Mouse (Mus musculus) ovary, adult 18-20 months (tissue): ENCODE results near the gene Baiap2l1.
"Not testable (repeated sequence)": the region's sequence is repeated elsewhere in the genome, so short reads cannot be mapped to it uniquely, and the experiment has no call there.

ENCODE experiments used
- DNase-seq: peaks from one replicate; pipeline ENCODE4 v3.0.0; 2022; ENCODE audit warnings: low spot score, mixed read lengths

The Baiap2l1 gene

GRCm38 (mm10) chr5:144351185-144351584, 6.7 kb downstream of the Baiap2l1 start:
- no peak for DNase-seq

- DNase-seq, result no peak
These were observed 13.3 kb downstream of the Baiap2l1 start for GRCm38 (mm10) chr5:144344592-144344991.

GRCm38 (mm10) chr5:144341085-144341484, 16.8 kb downstream of the Baiap2l1 start:
- DNase-seq, result no peak

DNA sequence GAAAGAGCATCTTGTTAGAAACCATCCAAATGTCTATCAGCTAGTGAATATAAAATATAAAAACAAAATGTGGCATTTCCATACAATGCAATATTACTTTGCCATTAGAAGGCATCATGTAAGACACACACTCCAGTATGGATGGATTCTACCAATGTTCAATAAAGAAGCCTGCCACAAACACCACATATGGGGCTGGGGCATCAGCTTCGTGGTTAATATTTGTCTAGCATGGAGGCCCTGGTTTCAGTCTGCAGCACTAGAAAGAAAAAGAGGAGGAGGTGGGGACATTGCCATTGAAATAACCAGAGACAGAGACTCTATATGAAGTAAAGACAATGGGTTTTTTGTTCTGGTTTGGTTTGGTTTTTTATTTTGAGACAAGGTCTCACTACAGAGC, 19.1 kb downstream of the Baiap2l1 start:
- DNase-seq, result no peak

DNA sequence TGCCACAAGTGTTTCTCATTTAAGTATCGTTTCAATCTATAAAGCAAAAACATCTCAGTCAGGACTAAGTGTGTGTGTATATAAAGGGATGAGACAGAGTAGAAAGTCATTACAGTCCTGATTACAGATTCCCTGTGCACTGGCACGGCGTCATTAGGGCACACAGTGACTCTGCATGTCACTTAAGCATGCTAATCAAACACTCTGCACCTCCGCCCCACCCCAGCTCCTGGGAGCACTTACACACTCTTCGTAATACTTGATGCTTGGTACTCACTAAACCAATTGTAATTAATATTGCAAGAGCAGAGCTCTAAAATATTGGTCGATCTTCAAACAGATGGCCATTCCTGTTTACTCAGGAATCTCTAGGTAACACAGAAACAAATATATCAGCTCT, 22.6 kb downstream of the Baiap2l1 start:
- not testable (repeated sequence) for DNase-seq

DNA sequence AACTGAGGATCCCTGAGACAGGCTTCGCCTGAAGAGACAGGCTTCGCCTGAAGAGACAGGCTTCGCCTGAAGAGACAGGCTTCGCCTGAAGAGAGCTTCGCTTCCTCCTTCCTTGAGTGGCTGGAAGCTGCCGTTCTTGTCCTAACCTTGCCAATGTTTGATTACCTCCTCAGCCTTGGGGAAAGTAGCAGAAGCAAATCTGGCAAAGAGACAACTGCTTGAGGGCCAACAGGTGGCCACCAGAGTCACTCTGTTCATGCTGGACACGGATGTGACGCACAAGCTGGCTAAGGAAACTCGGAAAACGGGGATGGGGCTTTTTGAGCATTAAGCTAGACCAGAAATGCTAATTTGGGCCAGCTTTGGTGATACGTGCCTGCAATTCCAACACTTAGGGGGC, 23.9 kb downstream of the Baiap2l1 start:
- DNase-seq, result no peak

DNA sequence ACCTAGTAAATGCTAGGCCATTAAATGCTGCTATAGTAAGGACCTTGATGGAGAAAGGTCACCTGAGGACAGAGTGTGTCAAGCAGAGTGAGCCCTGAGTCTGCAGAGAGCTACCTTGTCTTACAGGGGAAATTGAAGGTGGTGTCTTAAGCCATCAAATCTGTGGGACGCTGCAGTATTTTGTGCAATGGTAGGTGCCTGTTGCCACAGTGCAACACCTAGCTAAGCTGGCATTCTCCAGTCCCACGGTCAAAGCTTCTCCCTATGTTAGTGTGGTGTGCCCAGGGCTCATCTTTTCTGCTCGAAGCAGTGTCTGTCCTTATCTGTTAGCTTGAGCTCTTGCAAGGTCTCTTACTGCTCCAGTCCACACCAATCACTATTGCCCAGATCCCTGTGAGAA, 35.2 kb downstream of the Baiap2l1 start:
- DNase-seq, result no peak

DNA sequence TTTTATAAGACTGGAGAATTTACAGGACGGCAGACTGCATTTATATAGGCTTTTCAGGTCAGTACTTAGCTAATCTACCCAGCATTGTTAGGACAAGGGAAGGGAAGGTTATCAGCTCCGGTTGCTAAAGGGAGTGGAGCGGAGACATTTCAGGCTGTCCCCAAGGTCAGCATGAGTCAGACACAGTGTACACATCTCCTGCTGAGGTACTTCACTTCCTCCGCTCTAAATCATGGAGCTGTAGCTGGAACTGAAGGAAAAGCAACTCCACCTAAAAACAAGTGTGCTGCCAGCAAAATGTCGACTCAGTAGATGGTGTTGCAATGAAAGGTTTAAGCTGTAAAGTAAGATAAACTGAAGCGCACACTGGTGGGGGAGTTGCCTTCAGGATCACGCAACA, 36.2 kb downstream of the Baiap2l1 start:
- DNase-seq, result peak; percentile 46

DNA sequence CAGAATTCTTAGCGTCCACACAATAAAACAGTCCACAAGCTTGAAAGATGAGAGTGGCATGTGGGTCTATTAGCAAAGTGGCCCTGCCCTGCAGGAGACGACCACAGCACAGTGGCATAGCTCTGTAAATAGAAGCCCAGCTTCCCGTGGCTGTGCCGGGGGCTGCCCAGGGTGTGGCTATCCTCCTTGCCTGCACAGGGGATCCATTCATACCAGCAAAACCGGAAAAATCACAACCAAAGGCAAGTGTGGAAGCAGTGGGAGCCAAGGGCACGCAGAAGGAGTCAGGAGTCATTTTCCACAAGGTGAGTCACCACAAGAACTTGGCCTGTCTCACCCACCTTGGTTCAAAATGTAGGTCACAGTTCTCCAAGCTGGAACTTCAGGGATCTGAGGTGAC, 39.6 kb downstream of the Baiap2l1 start:
- DNase-seq, result no peak

DNA sequence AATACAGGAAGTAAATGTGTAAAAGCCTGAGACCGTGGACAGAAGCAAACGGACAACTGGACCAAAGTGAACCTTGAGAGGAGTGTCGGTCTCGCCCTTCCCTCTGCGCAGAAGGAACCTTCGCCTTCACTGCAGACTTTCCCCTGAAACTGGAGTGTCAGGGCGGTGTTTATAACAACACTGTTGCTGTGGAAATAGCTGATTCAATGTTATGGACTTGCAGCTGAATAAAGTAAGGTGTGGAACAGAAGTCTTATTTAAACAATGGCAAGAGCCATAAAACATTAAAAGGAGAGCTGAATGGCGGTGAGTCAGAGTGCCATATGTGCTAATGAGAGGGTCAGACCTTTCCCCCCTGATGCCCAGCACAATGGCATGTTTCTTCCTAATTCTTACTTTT, 40.5 kb downstream of the Baiap2l1 start:
- DNase-seq, result no peak

DNA sequence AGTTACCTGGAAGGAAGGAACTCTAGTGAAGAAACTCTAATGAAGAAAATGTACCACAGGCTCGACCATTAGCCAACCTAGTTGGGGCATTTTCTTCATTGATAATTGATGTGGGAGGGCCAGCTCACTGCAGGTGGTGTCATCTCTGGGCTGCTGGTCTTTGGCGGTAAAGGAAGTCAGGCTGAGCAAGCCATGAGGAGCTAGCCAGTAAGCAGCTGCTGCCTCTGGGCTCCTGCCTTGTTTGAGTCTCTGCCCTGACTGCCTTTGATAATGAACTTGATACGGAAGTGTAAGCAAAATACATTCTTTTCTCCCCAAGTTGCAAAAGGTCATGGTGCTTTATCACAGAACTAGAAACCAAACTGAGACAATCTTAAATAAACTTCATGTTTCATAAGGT, 41.5 kb downstream of the Baiap2l1 start:
- DNase-seq, result no peak

DNA sequence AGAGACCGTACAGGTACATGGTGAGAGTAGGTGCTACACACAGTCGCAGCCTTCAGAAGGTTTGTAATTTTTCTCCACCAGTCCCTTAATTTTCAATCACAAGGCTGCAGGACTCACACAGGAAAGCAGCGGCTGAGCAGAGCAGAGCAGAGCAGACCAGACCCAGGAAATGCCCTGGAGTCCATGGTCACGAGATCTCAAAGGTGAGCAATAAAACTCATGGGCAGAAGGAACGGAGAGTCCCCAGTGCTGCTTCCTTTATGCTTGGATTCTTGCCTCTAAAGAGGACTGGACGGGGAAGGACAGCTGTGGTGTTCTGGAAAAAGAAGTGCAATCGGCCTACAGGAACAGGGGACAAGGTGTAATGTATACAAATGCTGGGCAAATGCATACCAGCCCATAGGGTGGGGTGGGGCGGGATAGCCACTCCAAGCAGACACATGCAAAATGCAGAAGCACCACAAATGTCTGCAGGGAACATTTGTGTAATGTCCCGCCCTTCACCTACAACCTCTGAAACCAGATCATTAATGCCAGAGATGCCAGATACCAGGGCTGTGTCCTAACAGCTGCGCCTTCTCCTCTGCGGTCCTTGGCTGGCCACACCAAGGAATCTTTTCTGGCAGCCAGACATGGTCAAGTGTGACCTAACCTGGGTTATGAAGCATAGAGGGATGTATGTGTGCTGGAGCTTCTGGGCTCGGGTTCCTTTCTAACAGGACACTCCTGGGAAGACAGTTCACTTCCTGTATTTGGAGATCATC, 43.0 kb downstream of the Baiap2l1 start:
- no peak for DNase-seq

GRCm38 (mm10) chr5:144313335-144313734, 44.6 kb downstream of the Baiap2l1 start:
- no peak for DNase-seq

DNA sequence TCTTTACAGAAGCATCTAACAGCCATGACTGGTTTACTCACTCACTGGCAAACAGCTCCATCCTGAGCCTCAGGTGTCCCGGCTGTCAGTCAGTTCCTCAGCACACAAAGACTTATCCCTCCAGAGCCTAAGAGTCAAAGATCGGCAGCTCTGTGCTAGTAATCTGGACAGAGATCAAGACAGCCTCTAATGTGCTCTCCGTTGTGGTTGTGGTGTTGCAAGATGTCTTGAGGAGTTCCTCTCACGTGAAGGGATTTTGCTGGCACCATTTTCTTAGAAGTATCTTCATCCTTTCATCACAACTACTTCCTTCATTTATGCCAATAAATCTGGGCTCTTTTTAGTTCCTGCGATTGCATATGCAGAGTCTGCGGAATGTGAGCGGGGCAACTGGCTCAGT, 45.7 kb downstream of the Baiap2l1 start:
- DNase-seq, result no peak

DNA sequence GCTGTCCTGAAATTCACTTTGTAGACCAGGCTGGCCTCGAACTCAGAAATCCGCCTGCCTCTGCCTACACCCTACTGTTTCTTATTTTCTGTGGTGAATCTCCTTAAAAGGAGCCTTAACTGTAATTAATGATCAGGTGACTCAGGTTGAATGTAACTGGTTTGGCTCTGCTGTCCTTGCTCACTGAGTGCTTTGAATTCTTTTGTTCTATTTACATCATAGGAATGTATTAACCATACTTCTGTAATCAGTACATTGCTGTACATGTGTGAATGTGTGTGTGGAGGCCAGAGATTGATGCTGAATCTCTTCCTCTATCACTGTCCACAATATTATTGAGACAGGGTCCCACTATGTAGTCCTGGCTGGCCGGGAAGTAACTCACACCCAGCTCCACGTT, 49.0 kb downstream of the Baiap2l1 start:
- DNase-seq, result no peak

- DNase-seq, result no peak
These were observed 54.8 kb downstream of the Baiap2l1 start for GRCm38 (mm10) chr5:144303071-144303470.

DNA sequence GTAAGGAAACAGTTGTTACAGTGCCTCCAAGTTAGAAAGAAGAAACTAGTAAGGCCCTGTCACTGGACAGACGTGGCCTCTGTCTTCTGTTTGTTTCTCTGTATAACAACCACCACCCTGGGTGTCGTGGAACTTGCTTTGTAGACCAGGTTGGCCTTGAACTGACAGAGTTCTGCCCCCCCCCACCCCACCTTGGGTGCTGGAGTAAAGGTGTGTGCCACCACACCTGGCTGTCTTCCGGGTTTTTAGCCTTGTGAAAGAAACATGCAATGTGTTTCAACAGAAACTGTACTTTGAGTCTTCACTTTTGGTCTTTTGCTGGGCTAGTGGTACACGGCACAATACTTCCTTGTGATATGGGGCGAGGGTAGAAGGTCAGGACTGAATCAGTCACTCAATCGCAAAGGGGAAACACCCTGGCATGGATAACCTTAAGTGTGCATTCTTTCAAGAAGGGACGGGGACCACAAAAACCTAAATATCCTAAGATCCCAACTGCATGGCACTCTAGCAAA, 61.8 kb downstream of the Baiap2l1 start:
- DNase-seq, result no peak

DNA sequence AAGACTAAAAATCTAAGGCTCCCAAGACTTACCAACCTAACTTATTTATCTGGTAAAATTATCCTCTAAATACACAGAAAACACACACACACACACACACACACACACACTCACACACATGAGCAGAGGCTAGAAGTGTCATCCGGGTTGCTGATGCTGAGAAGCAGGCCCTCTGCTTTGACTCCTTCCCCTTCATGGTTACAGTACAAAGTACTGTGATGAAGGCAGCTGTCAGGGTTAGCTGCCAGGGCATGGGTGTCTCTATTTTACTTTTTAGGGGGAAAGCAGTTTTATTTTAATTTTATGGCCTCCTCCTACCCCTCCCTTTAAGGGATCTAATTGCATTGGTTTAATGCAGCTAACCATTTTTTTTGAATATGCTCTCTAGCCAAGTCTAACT, 62.6 kb downstream of the Baiap2l1 start:
- DNase-seq, result no peak

- DNase-seq, result no peak
These were observed 63.0 kb downstream of the Baiap2l1 start for GRCm38 (mm10) chr5:144294908-144295307.

DNA sequence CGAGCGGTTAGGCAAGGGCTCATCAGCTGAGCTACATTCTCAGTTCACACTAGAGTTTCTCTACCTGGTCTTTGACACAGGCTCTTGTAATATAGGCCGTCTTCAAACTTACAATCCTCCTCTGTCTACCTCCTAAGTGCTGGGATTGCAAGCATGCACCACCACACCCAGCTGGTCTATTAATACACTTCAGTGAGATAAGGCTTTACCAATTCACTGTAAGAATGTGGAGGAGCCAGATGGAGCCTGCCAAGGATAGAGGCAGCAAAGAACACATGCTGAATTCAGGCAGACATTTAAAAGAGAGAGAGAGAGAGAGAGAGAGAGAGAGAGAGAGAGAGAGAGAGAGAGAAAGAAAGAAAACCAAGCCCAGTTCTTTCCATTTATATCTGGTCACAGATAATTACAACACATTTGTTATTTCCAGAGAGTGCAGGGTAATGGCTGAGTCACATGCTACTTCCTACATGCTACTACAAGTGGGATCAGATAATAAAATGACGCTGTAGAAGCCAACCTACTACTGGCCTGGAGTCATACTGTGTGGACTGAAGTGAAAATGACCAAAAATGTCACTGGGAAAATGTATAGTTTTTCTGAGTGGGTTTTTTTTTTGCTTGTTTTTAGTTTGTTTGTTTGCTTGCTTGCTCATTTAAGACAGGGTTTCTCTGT, 68.0 kb downstream of the Baiap2l1 start:
- DNase-seq, result no peak

- DNase-seq, result no peak
These were observed 69.5 kb downstream of the Baiap2l1 start for GRCm38 (mm10) chr5:144288391-144288790.

GRCm38 (mm10) chr5:144287267-144287820, 70.6 kb downstream of the Baiap2l1 start:
- DNase-seq, result no peak

DNA sequence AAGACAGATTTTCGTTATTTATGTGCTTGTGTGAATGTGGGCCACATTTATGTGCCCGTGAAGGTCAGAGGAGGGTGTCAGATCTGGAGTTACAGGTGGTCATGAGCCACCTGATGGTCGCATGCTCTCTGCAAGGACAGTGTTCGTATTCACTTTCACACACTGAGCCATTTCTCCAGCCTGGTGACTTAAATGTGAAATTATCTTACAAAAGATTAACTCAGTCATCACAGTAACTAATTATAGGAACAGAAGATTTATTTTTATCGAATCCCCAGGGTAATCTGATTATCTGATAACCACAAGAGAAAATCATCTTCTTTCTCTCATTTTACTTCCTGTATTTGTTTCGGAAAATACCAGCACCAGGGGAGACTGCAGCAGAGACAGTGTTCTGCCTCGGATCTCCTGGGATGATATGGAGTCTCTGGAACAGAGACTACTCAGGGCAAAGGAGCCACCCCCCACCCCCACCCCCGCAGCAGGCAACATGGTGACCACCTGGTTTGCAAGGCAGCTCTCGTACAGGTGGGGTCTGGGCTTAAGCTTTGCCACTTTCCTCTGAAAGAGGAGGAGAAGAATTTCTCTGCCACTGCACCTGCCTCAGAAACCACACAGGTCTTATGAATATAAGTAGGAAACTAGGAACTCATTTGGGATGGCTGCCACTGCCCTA, 71.2 kb downstream of the Baiap2l1 start:
- DNase-seq, result no peak
